Mouse (Mus musculus): ENCODE data around the gene Tsnaxip1. TPM values are rescaled to one million over a fixed set of nuclear protein-coding genes. Genes with fewer than 3 reads are reported as not detected.

Tsnaxip1 gene
- not detected for total RNA-seq (2021)

GRCm38 (mm10) chr8:105826861-105827848 lies at the start of gene Tsnaxip1, which contains the start of gene Ranbp10:
Gene Tsnaxip1 (plus strand): TSS chr8:105827731.
Gene Ranbp10 (minus strand): TSS chr8:105827350.
- intact Hi-C loops (cut with DNase I): loop anchor here (10.0 kb wide), 1 partner anchor 62 kb away; no protein-coding TSS in a partner anchor
- DNase-seq (ENCODE audit: extremely low spot score in 1 of 2, low spot score in 2 of 2): peak; percentile 98 to 100

- intact Hi-C loops (cut with DNase I): no loop called here
- no peak for DNase-seq (ENCODE audit: extremely low spot score in 1 of 2, low spot score in 2 of 2)
Measured at GRCm38 (mm10) chr8:105777833-105778232, 49.7 kb upstream of the Tsnaxip1 start.

DNA sequence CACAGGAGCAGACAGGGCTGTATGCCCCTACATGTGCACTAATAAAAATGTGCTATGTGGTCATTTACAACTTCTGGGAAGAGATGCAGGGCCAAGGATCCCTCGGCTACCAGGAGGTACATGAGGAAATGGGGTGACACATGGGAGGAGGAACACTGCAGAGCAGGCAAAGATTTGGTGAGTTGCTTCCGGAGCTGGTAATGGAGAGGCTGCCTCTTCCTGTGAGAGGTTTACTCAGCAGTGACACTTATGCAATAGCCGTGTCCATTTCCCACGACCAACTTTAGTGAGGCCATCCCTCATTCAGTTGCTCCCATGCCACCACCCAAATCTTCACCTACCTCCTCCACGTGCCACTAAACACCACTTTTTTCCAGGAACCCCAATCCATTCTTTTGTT lies 47.2 kb upstream of the Tsnaxip1 start:
- intact Hi-C loops (cut with DNase I): no loop called here
- DNase-seq (ENCODE audit: extremely low spot score in 1 of 2, low spot score in 2 of 2): no peak

GRCm38 (mm10) chr8:105788241-105788640 lies 39.3 kb upstream of the Tsnaxip1 start:
- DNase-seq (ENCODE audit: extremely low spot score in 1 of 2, low spot score in 2 of 2): no peak
- intact Hi-C loops (cut with DNase I): no loop called here

- no peak for DNase-seq (ENCODE audit: extremely low spot score in 1 of 2, low spot score in 2 of 2)
- intact Hi-C loops (cut with DNase I): no loop called here
Measured at GRCm38 (mm10) chr8:105788927-105789326, 38.6 kb upstream of the Tsnaxip1 start.

DNA sequence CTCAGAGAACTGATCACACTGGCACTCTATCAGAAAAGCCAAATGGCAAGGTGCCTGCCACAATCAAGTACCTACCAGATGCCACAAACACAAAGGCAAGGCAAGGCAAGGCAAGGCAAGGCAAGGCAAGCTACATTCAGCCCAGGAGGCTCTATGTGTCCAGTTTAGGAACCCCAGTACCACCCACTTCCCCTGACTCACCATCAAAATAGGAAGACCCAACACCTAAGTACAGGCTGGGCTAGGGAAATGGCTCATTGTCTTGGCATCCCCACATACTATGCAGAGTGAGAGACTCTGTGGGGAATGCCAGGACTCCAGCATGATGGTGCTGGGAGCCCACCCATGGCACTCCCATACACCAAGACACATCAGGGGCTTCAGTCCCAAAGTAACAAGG lies 37.9 kb upstream of the Tsnaxip1 start:
- intact Hi-C loops (cut with DNase I): no loop called here
- DNase-seq (ENCODE audit: extremely low spot score in 1 of 2, low spot score in 2 of 2): no peak

GRCm38 (mm10) chr8:105793331-105793730 lies 34.2 kb upstream of the Tsnaxip1 start:
- intact Hi-C loops (cut with DNase I): no loop called here
- DNase-seq (ENCODE audit: extremely low spot score in 1 of 2, low spot score in 2 of 2): no peak

GRCm38 (mm10) chr8:105794009-105794598 lies 33.4 kb upstream of the Tsnaxip1 start:
- DNase-seq (ENCODE audit: extremely low spot score in 1 of 2, low spot score in 2 of 2): no peak
- intact Hi-C loops (cut with DNase I): no loop called here

GRCm38 (mm10) chr8:105795785-105796184 lies 31.7 kb upstream of the Tsnaxip1 start:
- no peak for DNase-seq (ENCODE audit: extremely low spot score in 1 of 2, low spot score in 2 of 2)

GRCm38 (mm10) chr8:105798408-105798807 lies 29.1 kb upstream of the Tsnaxip1 start:
- DNase-seq (ENCODE audit: extremely low spot score in 1 of 2, low spot score in 2 of 2): no peak
- intact Hi-C loops (cut with DNase I): no loop called here

More at GRCm38 (mm10) chr8:105795785-105796184, 31.7 kb upstream of the Tsnaxip1 start:
- intact Hi-C loops (cut with DNase I): no loop called here

DNA sequence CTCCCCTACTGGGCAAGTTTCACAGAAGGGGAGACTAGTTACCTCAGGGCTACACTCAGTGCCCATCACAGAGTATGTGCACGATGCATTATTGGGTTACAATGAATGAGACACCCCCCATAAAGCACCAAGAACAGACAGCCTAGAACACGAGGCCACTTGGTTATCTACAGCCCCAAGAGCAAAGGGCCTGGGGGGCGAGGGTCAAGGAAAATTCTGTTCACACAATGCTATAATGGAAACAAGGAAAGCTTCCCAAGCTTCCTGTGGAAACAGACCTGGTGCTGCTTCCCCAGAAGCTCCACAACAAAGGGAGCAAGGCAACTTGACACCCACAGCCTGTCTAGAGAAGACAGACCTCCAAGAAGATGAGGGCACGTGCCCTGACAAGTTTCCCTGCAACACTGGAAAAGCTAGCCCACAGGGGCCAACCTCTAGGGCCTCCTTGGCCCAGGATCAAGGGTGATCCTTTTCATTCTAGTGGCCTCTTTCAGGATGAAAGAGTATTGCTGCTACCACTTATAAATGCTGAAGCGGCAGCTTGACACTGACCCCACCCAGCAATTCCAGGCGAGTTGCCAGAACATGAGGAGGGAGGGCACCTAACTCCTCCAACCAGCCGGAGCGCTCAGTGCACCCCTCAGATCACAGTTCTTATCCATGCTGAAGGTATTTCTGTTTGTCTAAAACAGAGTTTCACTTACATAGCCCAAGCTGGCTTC lies 28.3 kb upstream of the Tsnaxip1 start:
- DNase-seq (ENCODE audit: extremely low spot score in 1 of 2, low spot score in 2 of 2): peak; percentile 39 to 90
- intact Hi-C loops (cut with DNase I): no loop called here

DNA sequence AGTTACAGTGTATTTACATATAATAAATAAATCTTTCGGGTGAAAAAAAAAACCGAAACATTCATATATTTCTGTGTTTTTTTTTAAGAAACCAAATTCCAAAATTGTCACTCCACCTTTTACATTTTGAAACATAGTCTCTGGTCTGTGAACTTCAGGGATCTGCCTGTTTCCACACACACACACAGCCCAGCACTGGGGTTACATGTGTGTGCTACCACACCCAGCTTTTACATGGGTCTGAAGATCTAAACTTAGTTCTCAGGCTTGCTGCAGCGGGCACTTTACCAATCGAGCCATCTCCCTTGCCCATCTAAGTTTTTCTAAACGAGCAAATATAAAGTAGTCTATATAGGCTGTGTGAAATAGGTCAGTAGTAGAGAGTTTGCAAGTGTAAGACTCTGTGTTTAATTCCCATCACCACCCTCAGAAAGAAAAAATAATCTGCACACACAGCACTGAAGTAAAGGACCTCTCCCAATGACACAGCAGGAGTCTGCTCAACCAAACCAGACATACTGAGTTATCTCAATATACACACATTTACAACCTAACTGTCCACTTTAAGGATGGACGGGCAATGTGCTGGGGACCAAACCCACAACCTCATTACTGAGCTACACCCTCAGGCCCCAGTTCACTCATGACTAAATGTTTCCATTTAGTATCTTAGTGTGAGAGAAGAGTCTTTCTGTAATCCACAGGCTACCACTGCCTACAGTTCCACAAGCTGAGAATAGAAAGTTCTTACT lies 26.2 kb upstream of the Tsnaxip1 start:
- intact Hi-C loops (cut with DNase I): no loop called here

DNA sequence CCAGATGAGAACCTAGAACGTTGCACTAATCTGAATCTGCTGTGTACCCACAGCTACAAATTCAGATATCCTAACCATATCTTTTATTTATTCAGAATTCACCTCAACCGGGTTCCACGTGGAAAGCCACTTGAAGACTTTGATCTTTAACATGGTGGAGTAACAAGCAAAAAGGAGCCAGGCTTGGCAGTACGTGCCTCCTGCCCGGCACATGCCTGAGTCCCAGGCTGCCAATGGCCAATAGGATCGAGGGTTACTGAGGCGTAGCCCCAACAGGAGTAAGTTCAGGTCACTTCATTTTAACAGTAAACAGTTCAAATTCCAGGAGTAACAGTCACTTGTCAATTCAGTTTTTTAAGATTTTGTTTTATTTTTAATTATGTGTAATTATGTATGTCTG lies 22.7 kb upstream of the Tsnaxip1 start:
- DNase-seq (ENCODE audit: extremely low spot score in 1 of 2, low spot score in 2 of 2): no peak
- intact Hi-C loops (cut with DNase I): no loop called here

More for the DNA sequence above, 26.2 kb upstream of the Tsnaxip1 start:
- no peak for DNase-seq (ENCODE audit: extremely low spot score in 1 of 2, low spot score in 2 of 2)

- no peak for DNase-seq (ENCODE audit: extremely low spot score in 1 of 2, low spot score in 2 of 2)
- intact Hi-C loops (cut with DNase I): no loop called here
Measured at GRCm38 (mm10) chr8:105805346-105805745, 22.2 kb upstream of the Tsnaxip1 start.

DNA sequence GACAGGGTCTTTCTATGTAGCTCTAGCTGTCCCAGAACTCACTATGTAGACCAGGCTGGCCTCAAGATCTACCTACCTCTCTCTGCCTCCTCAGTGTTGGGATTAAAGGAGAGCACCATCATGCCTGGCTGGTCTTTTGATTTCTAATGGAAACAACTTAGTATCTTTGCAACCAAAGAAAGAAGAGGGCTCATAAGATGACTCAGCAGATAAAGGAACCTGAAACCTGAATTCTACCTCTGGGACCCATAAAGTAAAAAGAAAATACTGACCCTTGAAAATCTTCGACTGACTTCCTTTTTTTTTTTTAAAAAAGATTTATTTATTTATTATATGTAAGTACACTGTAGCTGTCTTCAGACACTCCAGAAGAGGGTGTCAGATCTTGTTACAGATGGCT lies 21.6 kb upstream of the Tsnaxip1 start:
- DNase-seq (ENCODE audit: extremely low spot score in 1 of 2, low spot score in 2 of 2): no peak
- intact Hi-C loops (cut with DNase I): no loop called here

DNA sequence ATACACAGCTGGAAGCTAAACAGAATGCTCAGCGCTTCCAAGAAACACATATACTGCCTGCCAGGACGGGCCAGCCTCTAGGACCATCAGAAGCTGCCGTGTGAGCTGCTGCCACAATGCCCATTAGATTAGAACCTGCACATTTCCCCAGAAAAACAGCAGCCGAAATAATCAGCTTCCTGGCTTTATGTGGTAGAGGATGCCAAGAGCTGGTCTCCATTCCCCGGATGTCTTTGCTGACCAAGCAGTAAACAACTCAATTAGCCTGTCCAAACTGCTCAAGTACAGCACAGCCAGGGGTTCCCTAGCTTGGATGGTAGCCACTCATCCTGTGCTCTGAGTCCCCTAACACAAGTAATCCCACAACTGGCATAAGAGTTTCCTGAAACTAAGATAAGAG lies 19.8 kb upstream of the Tsnaxip1 start:
- intact Hi-C loops (cut with DNase I): no loop called here
- DNase-seq (ENCODE audit: extremely low spot score in 1 of 2, low spot score in 2 of 2): no peak

GRCm38 (mm10) chr8:105808480-105808879 lies 19.1 kb upstream of the Tsnaxip1 start:
- intact Hi-C loops (cut with DNase I): no loop called here

GRCm38 (mm10) chr8:105810245-105810786 lies 17.2 kb upstream of the Tsnaxip1 start:
- no peak for DNase-seq (ENCODE audit: extremely low spot score in 1 of 2, low spot score in 2 of 2)

More at GRCm38 (mm10) chr8:105808480-105808879, 19.1 kb upstream of the Tsnaxip1 start:
- DNase-seq (ENCODE audit: extremely low spot score in 1 of 2, low spot score in 2 of 2): no peak

More at GRCm38 (mm10) chr8:105810245-105810786, 17.2 kb upstream of the Tsnaxip1 start:
- intact Hi-C loops (cut with DNase I): no loop called here
